Mouse (Mus musculus): ENCODE measurements at regions not wholly inside any gene's neighbourhood (a gene's known extent, or its start where the extent isn't known, plus 50 kb on each side); places are given as distances from the start of the nearest gene placed in this dataset.

GRCm38 (mm10) chr13:118849541-118849940 lies 179.9 kb downstream of the Fgf10 start:
- DNase-seq (ENCODE audit: low read depth, low spot score) = no peak

GRCm38 (mm10) chr13:118850708-118851107 lies 181.1 kb downstream of the Fgf10 start:
- DNase-seq (ENCODE audit: low read depth, low spot score) = no peak

- no peak for DNase-seq (ENCODE audit: low read depth, low spot score)
Measured at GRCm38 (mm10) chr13:118886339-118886810, 216.8 kb downstream of the Fgf10 start.

GRCm38 (mm10) chr13:118895079-118895478 lies 225.5 kb downstream of the Fgf10 start:
- no peak for DNase-seq (ENCODE audit: low read depth, low spot score)

GRCm38 (mm10) chr13:118901950-118902349 lies 232.4 kb downstream of the Fgf10 start:
- DNase-seq (ENCODE audit: low read depth, low spot score) = no peak

GRCm38 (mm10) chr13:118910351-118910750 lies 240.8 kb downstream of the Fgf10 start:
- no peak for DNase-seq (ENCODE audit: low read depth, low spot score)

- no peak for DNase-seq (ENCODE audit: low read depth, low spot score)
Measured at GRCm38 (mm10) chr13:118940786-118941185, 271.2 kb downstream of the Fgf10 start.

GRCm38 (mm10) chr13:118966120-118966676 lies 296.6 kb downstream of the Fgf10 start:
- DNase-seq (ENCODE audit: low read depth, low spot score) = no peak

- DNase-seq (ENCODE audit: low read depth, low spot score) = no peak
Measured at GRCm38 (mm10) chr13:118967707-118968106, 298.1 kb downstream of the Fgf10 start.

- no peak for DNase-seq (ENCODE audit: low read depth, low spot score)
Measured at GRCm38 (mm10) chr13:118975008-118975407, 305.4 kb downstream of the Fgf10 start.

- no peak for DNase-seq (ENCODE audit: low read depth, low spot score)
Measured at GRCm38 (mm10) chr13:118975519-118975918, 305.9 kb downstream of the Fgf10 start.

GRCm38 (mm10) chr13:118979505-118979904 lies 309.9 kb downstream of the Fgf10 start:
- DNase-seq (ENCODE audit: low read depth, low spot score) = no peak

- DNase-seq (ENCODE audit: low read depth, low spot score) = no peak
Measured at GRCm38 (mm10) chr13:118981196-118981810, 311.7 kb downstream of the Fgf10 start.

- DNase-seq (ENCODE audit: low read depth, low spot score) = no peak
Measured at GRCm38 (mm10) chr13:118985285-118985684, 315.7 kb downstream of the Fgf10 start.

GRCm38 (mm10) chr13:119025305-119025975 lies 355.8 kb downstream of the Fgf10 start:
- no peak for DNase-seq (ENCODE audit: low read depth, low spot score)

- no peak for DNase-seq (ENCODE audit: low read depth, low spot score)
Measured at GRCm38 (mm10) chr13:119039616-119040015, 370.0 kb downstream of the Fgf10 start.

- DNase-seq (ENCODE audit: low read depth, low spot score) = no peak
Measured at GRCm38 (mm10) chr13:119045112-119045511, 375.5 kb downstream of the Fgf10 start.

GRCm38 (mm10) chr13:119068745-119069580 lies 359.4 kb upstream of the Paip1 start:
- DNase-seq (ENCODE audit: low read depth, low spot score) = no peak

- no peak for DNase-seq (ENCODE audit: low read depth, low spot score)
Measured at GRCm38 (mm10) chr13:119069581-119069936, 358.8 kb upstream of the Paip1 start.

- no peak for DNase-seq (ENCODE audit: low read depth, low spot score)
Measured at GRCm38 (mm10) chr13:119079243-119079642, 349.2 kb upstream of the Paip1 start.

- DNase-seq (ENCODE audit: low read depth, low spot score) = no peak
Measured at GRCm38 (mm10) chr13:119081691-119082090, 346.7 kb upstream of the Paip1 start.

GRCm38 (mm10) chr13:119117906-119118305 lies 310.5 kb upstream of the Paip1 start:
- DNase-seq (ENCODE audit: low read depth, low spot score) = no peak
